Comparison of ENCODE assay signal across 18 mouse cellular contexts in the genomic region with DNA sequence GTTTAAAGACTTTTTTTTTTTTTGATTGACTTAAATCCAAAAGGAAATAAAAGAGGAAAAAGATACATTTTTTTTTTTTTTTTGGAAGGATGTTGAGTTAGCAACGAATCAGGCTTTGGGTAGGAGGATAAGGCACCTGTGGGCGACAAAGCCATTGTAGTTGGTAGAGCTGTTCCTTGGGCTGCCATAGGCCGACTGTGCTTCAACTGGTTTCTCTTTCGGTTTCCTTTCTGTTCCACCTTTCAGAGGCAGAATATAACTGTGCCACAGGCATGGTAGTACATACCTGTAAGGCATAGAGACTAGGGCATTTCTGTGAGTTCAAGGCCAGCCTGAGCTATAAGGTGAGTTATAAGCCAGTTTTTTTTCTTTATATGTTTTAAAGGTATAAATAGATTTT.
"Had no signal": no experiment of that assay in that cellular context is flagged by ENCODE, and none has a peak within 500 bp of the region (broad histone marks: within the 10 kb centered on the region; RNA-seq: fewer than 3 reads in every experiment).

No protein-coding gene starts in this region.

- H3K27ac ChIP-seq: kidney, embryonic 15.5 days; limb, embryonic 10.5 days; limb, embryonic 13.5 days; liver, embryonic 12.5 days; liver, embryonic 15.5 days; macrophage; midbrain, embryonic 12.5 days; stomach, postnatal 0 days had no signal

- H3K27me3 ChIP-seq: kidney, embryonic 15.5 days; limb, embryonic 13.5 days; liver, embryonic 12.5 days; liver, embryonic 15.5 days; midbrain, embryonic 12.5 days had no signal

- H3K4me3 ChIP-seq: kidney, embryonic 15.5 days; limb, embryonic 10.5 days; limb, embryonic 13.5 days; liver, embryonic 12.5 days; liver, embryonic 15.5 days; midbrain, embryonic 12.5 days had no signal

- H3K9me3 ChIP-seq: kidney, embryonic 15.5 days; limb, embryonic 10.5 days; limb, embryonic 13.5 days; liver, embryonic 12.5 days; liver, embryonic 15.5 days; midbrain, embryonic 12.5 days had no signal

- H3K4me2 ChIP-seq: kidney, embryonic 15.5 days; limb, embryonic 13.5 days; liver, embryonic 12.5 days; liver, embryonic 15.5 days; lung, embryonic 14.5 days; midbrain, embryonic 12.5 days had no signal

- ATAC-seq: liver, embryonic 12.5 days; lung, postnatal 0 days had no signal

- DNase-seq: kidney, adult 11 months; kidney, adult 8-10 months; kidney, postnatal 10 days; kidney, postnatal 36 days; liver; lung, embryonic 14.5 days; thymus, adult 2 months; thymus, postnatal 14 days; thymus, postnatal 4 days had no signal

- H3K4me1 ChIP-seq: limb, embryonic 10.5 days; midbrain, embryonic 12.5 days had no signal

- H3K9ac ChIP-seq: kidney, embryonic 15.5 days; limb, embryonic 13.5 days; liver, embryonic 12.5 days; liver, embryonic 15.5 days; lung, embryonic 14.5 days; midbrain, embryonic 12.5 days had no signal
